Mouse (Mus musculus): Measurements from ENCODE around the gene Agl. TPM values are rescaled to one million over a fixed set of nuclear protein-coding genes. Genes with fewer than 3 reads are reported as not detected.

The Agl gene
- polyA plus RNA-seq, 1 experiment: 1.9 TPM

GRCm38 (mm10) chr3:116726807-116727206 lies 81.2 kb downstream of the Agl start:
- 0 out of 2 replicates have a peak overlapping the region, but pooled peaks have one; percentile 16 for H3K4me3 ChIP-seq (ENCODE audit: low read depth, low read length)
- TF ChIP-seq POLR2A (IDR thresholded peaks at IDR 0.05; ENCODE audit: low read depth, low read length) (no peak), CTCF (IDR thresholded peaks at IDR 0.05; ENCODE audit: extremely low read depth, insufficient read length, insufficient replicate concordance, low read depth, low read length) (no peak)
- no peaks in the 10 kb centered on the region for H3K36me3 ChIP-seq (ENCODE audit: control insufficient read depth, insufficient read depth, low read length)
- peaks cover 18% of the 10 kb centered on the region; the same call in 1 of the 2 replicates for H3K4me1 ChIP-seq (ENCODE audit: control insufficient read depth, insufficient read depth, insufficient read length, low read length)
- H3K27me3 ChIP-seq (ENCODE audit: control insufficient read depth, insufficient read depth, low read length): no peaks in the 10 kb centered on the region
- 19% methylated on average over 9 of the region's 9 CpGs for WGBS
- peak overlapping the region; percentile 90 for H3K27ac ChIP-seq (ENCODE audit: insufficient read depth, low read depth, low read length)

- Histone ChIP-seq H3K36me3 (ENCODE audit: control insufficient read depth, insufficient read depth, low read length) (no peaks in the 10 kb centered on the region), H3K4me3 (ENCODE audit: low read depth, low read length) (no peak overlapping the region), H3K27me3 (ENCODE audit: control insufficient read depth, insufficient read depth, low read length) (no peaks in the 10 kb centered on the region), H3K27ac (ENCODE audit: insufficient read depth, low read depth, low read length) (peak overlapping the region; percentile 96), H3K4me1 (ENCODE audit: control insufficient read depth, insufficient read depth, insufficient read length, low read length) (peaks cover 20% of the 10 kb centered on the region; the same call in 1 of the 2 replicates)
- 33% methylated on average over 10 of the region's 10 CpGs for WGBS
- TF ChIP-seq CTCF (IDR thresholded peaks at IDR 0.05; ENCODE audit: extremely low read depth, insufficient read length, insufficient replicate concordance, low read depth, low read length): no peak
- no peak for TF ChIP-seq POLR2A (IDR thresholded peaks at IDR 0.05; ENCODE audit: low read depth, low read length)
Observed at GRCm38 (mm10) chr3:116723496-116724481, 84.2 kb downstream of the Agl start.

- H3K4me3 ChIP-seq (ENCODE audit: low read depth, low read length): no peak overlapping the region
- H3K4me1 ChIP-seq (ENCODE audit: control insufficient read depth, insufficient read depth, insufficient read length, low read length): peaks cover 18% of the 10 kb centered on the region; the same call in 1 of the 2 replicates
- WGBS: 37% methylated on average over 4 of the region's 4 CpGs
- TF ChIP-seq CTCF (IDR thresholded peaks at IDR 0.05; ENCODE audit: extremely low read depth, insufficient read length, insufficient replicate concordance, low read depth, low read length) (no peak), POLR2A (IDR thresholded peaks at IDR 0.05; ENCODE audit: low read depth, low read length) (no peak)
- no peaks in the 10 kb centered on the region for H3K36me3 ChIP-seq (ENCODE audit: control insufficient read depth, insufficient read depth, low read length)
- H3K27ac ChIP-seq (ENCODE audit: insufficient read depth, low read depth, low read length): no peak overlapping the region
- no peaks in the 10 kb centered on the region for H3K27me3 ChIP-seq (ENCODE audit: control insufficient read depth, insufficient read depth, low read length)
Observed at GRCm38 (mm10) chr3:116722980-116723379, 85.0 kb downstream of the Agl start.

- Histone ChIP-seq H3K36me3 (ENCODE audit: control insufficient read depth, insufficient read depth, low read length) (no peaks in the 10 kb centered on the region), H3K4me1 (ENCODE audit: control insufficient read depth, insufficient read depth, insufficient read length, low read length) (peaks cover 6% of the 10 kb centered on the region; the same call in 1 of the 2 replicates), H3K27me3 (ENCODE audit: control insufficient read depth, insufficient read depth, low read length) (no peaks in the 10 kb centered on the region), H3K4me3 (ENCODE audit: low read depth, low read length) (no peak overlapping the region), H3K27ac (ENCODE audit: insufficient read depth, low read depth, low read length) (no peak overlapping the region)
- TF ChIP-seq CTCF (IDR thresholded peaks at IDR 0.05; ENCODE audit: extremely low read depth, insufficient read length, insufficient replicate concordance, low read depth, low read length): no peak
- TF ChIP-seq POLR2A (IDR thresholded peaks at IDR 0.05; ENCODE audit: low read depth, low read length): no peak
- WGBS: 40% methylated on average over 3 of the region's 3 CpGs
Observed at GRCm38 (mm10) chr3:116718951-116719350, 89.0 kb downstream of the Agl start.

GRCm38 (mm10) chr3:116713031-116713430 lies 94.9 kb downstream of the Agl start:
- Histone ChIP-seq H3K4me1 (ENCODE audit: control insufficient read depth, insufficient read depth, insufficient read length, low read length) (peaks cover 7% of the 10 kb centered on the region; the same call in 1 of the 2 replicates), H3K27me3 (ENCODE audit: control insufficient read depth, insufficient read depth, low read length) (no peaks in the 10 kb centered on the region), H3K4me3 (ENCODE audit: low read depth, low read length) (no peak overlapping the region), H3K36me3 (ENCODE audit: control insufficient read depth, insufficient read depth, low read length) (no peaks in the 10 kb centered on the region), H3K27ac (ENCODE audit: insufficient read depth, low read depth, low read length) (no peak overlapping the region)
- 16% methylated on average over 5 of the region's 5 CpGs for WGBS
- TF ChIP-seq CTCF (IDR thresholded peaks at IDR 0.05; ENCODE audit: extremely low read depth, insufficient read length, insufficient replicate concordance, low read depth, low read length) (no peak), POLR2A (IDR thresholded peaks at IDR 0.05; ENCODE audit: low read depth, low read length) (no peak)

GRCm38 (mm10) chr3:116712436-116712881 lies 95.5 kb downstream of the Agl start, which contains the start of gene Slc35a3:
Slc35a3 (minus strand) TSS chr3:116712831.
- TF ChIP-seq CTCF (IDR thresholded peaks at IDR 0.05; ENCODE audit: extremely low read depth, insufficient read length, insufficient replicate concordance, low read depth, low read length) (no peak), POLR2A (IDR thresholded peaks at IDR 0.05; ENCODE audit: low read depth, low read length) (no peak)
- Histone ChIP-seq H3K36me3 (ENCODE audit: control insufficient read depth, insufficient read depth, low read length) (no peaks in the 10 kb centered on the region), H3K4me3 (ENCODE audit: low read depth, low read length) (peak within 1 kb of the TSS; percentile 72), H3K27me3 (ENCODE audit: control insufficient read depth, insufficient read depth, low read length) (no peaks in the 10 kb centered on the region), H3K27ac (ENCODE audit: insufficient read depth, low read depth, low read length) (peak within 1 kb of the TSS; percentile 92), H3K4me1 (ENCODE audit: control insufficient read depth, insufficient read depth, insufficient read length, low read length) (peaks cover 7% of the 10 kb centered on the region; the same call in 1 of the 2 replicates)
- WGBS: 1% methylated on average over 8 of the region's 8 CpGs

Measured in small intestine, adult 2 months (tissue).